Mouse (Mus musculus) cerebellum, adult 2 months (tissue): ENCODE measurements around the gene Tnks1bp1. TPM values are rescaled to one million over a fixed set of nuclear protein-coding genes. Genes with fewer than 3 reads are reported as not detected.

Experiments
- DNase-seq, 2 experiments: peaks; one replicate each; pipeline ENCODE4 v3.0.0; 2021
- H3K27ac ChIP-seq: fragments of 200-500 bp; 2 replicates; pipeline ENCODE4 v1.5.1; 2012; ENCODE audit warnings: low read length, control low read depth, inconsistent platforms; ENCODE audit not compliant: insufficient read depth
- H3K27me3 ChIP-seq: fragments of 200-500 bp; 2 replicates; pipeline ENCODE4 v1.6.1; 2012; ENCODE audit warnings: inconsistent platforms, mild to moderate bottlenecking, low read length, moderate library complexity; ENCODE audit not compliant: control insufficient read depth, insufficient read depth
- H3K4me1 ChIP-seq: fragments of 200-500 bp; 2 replicates; pipeline ENCODE4 v1.6.1; 2011; ENCODE audit warnings: low read length; ENCODE audit not compliant: control insufficient read depth, insufficient read depth
- H3K4me3 ChIP-seq: fragments of 200-500 bp; replicated peaks from 2 replicates; pipeline ENCODE3; 2011; ENCODE audit warnings: mild to moderate bottlenecking, low read depth, low read length, control low read depth; ENCODE audit not compliant: insufficient read depth
- CTCF ChIP-seq: fragments of 200-500 bp; IDR thresholded peaks from 2 replicates; pipeline ENCODE4 v1.5.1; 2011; ENCODE audit warnings: low read depth, mild to moderate bottlenecking, control low read depth, low read length, moderate library complexity, borderline replicate concordance; ENCODE audit not compliant: insufficient read depth
- POLR2A ChIP-seq: fragments of 200-500 bp; IDR thresholded peaks from 2 replicates; pipeline ENCODE4 v1.6.1; 2011; ENCODE audit warnings: low read length, control low read depth, borderline replicate concordance; ENCODE audit not compliant: insufficient read depth
- WGBS: fragments of 180-500 bp; shearing (Covaris S2); methylation state at CpG from one replicate; pipeline ENCODE4 v1.1.7; 2018; 5-methylcytosine and 5-hydroxymethylcytosine counted together
- polyA plus RNA-seq: library from polyadenylated mRNA; depleted of rRNA; stranded (reverse); fragments of >200 nt; gene quantifications from 2 replicates; pipeline ENCODE4 v1.2.3, GENCODE M21; 2012

The Tnks1bp1 gene
- polyA plus RNA-seq, 1 experiment = 39.6 TPM

DNA sequence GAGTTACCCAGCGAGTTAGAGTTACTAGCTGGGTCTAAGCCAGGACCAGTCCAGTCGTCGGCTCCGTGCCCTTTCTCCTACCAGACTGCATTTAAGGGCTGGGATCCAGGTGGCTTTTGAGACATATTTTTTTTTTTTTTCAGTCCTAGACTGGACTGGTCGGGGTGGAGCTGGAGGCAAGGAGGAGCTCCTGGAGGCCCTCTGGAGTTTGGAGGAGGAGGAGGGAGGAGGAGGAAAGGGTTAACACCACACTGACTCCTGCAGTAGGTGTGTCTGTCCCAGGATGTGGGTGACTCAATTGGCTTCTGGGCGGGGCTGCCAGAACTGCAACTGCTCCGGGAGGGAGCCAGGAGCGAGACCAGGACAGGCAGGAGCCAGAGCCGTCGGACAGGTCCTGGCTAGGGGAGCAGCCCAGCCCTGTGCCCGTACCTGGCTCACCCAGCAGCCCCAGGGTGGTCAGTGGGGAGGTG, 12.8 kb downstream of the Tnks1bp1 start:
- 19% methylated on average over 11 of the region's 11 CpGs for WGBS
- Histone ChIP-seq H3K27me3 (no peaks in the 10 kb centered on the region), H3K4me3 (no peak overlapping the region), H3K4me1 (no peaks in the 10 kb centered on the region), H3K27ac (no peak overlapping the region)
- TF ChIP-seq CTCF (no peak), POLR2A (no peak)
- DNase-seq = no peak

DNA sequence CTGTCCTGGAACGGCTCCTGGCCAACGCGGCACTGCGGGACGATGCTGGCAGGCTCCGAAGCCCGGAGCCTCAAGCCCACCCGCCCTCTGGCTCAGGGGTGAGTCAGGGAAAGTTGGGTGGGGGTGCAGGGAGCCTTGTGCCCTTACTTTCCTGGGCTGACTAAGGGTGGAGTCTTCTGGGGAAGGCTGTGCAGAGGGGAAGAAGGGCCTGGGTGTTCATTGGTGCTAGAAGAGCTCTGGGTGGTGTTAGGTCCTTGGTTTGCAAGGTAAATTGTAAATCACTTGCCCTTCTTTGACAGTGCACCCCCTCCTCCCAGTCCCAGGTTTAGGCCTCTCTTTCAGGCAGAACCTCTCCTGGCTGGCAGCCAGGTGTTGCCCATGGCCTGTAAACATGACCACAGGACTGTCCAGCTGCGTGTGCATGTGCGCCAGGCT, 13.3 kb downstream of the Tnks1bp1 start:
- H3K27me3 ChIP-seq = no peaks in the 10 kb centered on the region
- WGBS = 41% methylated on average over 10 of the region's 10 CpGs
- H3K4me1 ChIP-seq = no peaks in the 10 kb centered on the region
- no peak for TF ChIP-seq CTCF
- TF ChIP-seq POLR2A = no peak
- no peak for DNase-seq
- H3K27ac ChIP-seq = no peak overlapping the region
- H3K4me3 ChIP-seq = no peak overlapping the region

GRCm38 (mm10) chr2:85065141-85065875, 17.5 kb downstream of the Tnks1bp1 start:
- no peak for DNase-seq
- Histone ChIP-seq H3K27me3 (no peaks in the 10 kb centered on the region; the same call in 1 of the 2 replicates), H3K4me3 (no peak overlapping the region), H3K27ac (no peak overlapping the region), H3K4me1 (0 out of 2 replicates have a peak, but pooled peaks cover 2% of the 10 kb centered on the region)
- WGBS = 85% methylated on average over 12 of the region's 12 CpGs
- TF ChIP-seq POLR2A (no peak), CTCF (no peak)

DNA sequence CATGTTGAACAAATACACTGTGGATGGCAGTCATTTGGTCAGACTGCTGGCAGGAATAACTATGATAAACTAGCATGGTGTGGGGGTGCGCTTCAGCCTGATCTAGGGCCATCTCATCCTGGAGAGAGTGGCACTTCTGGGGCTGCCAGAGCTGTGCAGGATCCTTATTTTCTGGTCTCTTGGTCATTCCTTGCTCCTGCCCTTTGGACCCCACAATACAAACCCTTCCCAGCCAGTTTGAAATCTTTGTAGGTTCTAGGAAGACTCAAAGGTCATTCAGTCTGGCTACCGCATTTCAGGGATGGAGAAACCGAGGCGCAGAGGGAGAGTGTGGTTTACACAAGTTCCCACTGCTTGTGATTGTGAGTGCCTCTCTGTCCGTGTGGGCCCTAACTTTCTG, 19.1 kb downstream of the Tnks1bp1 start:
- TF ChIP-seq POLR2A = no peak
- no peak for TF ChIP-seq CTCF
- no peak for DNase-seq
- H3K4me3 ChIP-seq = no peak overlapping the region
- 94% methylated on average over 5 of the region's 5 CpGs for WGBS
- no peaks in the 10 kb centered on the region; the same call in 1 of the 2 replicates for H3K27me3 ChIP-seq
- 0 out of 2 replicates have a peak, but pooled peaks cover 2% of the 10 kb centered on the region for H3K4me1 ChIP-seq
- no peak overlapping the region for H3K27ac ChIP-seq

DNA sequence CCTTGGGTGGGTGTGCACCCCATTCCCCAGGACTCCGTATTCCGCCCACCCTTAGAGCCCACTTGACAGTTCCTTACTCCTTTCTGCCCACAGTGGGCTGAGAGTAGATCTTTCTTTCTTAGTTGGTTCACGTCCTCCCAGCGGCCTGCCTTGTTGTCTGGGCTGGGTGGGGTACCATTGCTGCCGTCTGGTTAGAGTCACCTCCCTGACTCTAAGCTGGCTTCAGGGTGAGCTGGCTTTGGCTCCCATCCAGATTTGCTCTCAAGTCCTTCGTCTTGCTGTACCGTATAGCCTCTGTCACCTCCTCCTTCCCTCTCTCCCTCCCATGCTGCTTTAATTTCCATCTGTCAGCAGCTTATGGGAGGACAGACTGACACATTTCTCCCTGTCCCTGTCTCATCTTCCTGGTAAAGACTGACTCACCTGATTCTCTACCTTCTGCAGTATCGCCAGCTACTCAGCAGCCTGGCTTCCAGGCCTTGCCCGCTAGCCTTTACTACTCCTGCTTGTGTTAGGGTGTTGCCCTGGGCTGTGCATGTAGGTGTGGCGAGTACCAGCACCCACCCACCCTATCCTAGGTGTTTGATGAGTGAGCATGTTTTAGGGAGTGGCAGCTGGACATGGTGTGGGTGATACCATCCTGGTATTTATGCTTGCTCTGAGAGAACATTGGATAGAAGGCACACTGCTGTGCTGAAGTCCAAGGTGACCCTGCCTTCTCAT, 20.2 kb downstream of the Tnks1bp1 start:
- Histone ChIP-seq H3K27ac (no peak overlapping the region), H3K4me1 (0 out of 2 replicates have a peak, but pooled peaks cover 2% of the 10 kb centered on the region), H3K4me3 (no peak overlapping the region), H3K27me3 (no peaks in the 10 kb centered on the region; the same call in 1 of the 2 replicates)
- TF ChIP-seq POLR2A = no peak
- TF ChIP-seq CTCF = no peak
- WGBS = 62% methylated on average over 10 of the region's 10 CpGs
- DNase-seq = no peak

DNA sequence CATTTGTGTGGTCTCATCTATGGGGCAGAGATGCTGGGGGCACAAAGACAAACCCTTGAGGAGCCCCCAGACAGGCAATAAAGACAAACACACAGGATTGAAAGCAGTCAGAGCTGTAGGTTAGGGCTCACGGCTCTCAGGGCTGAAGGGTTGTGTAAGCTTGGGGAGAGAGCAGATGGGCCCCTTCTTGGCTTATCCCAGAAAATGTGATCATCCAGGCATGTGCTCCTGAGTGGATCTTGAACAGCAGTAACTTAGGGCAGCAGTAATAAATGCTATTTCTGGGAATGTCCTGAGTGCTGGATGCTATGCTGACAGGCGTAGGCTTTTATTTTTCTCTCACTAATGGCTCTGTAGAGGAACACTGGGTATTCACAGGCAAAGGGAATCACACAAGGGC, 20.8 kb downstream of the Tnks1bp1 start:
- TF ChIP-seq CTCF = no peak
- TF ChIP-seq POLR2A = no peak
- WGBS = 61% methylated on average over 2 of the region's 2 CpGs
- H3K27ac ChIP-seq = no peak overlapping the region
- no peaks in the 10 kb centered on the region; the same call in 1 of the 2 replicates for H3K27me3 ChIP-seq
- 0 out of 2 replicates have a peak, but pooled peaks cover 2% of the 10 kb centered on the region for H3K4me1 ChIP-seq
- no peak overlapping the region for H3K4me3 ChIP-seq
- DNase-seq = no peak

DNA sequence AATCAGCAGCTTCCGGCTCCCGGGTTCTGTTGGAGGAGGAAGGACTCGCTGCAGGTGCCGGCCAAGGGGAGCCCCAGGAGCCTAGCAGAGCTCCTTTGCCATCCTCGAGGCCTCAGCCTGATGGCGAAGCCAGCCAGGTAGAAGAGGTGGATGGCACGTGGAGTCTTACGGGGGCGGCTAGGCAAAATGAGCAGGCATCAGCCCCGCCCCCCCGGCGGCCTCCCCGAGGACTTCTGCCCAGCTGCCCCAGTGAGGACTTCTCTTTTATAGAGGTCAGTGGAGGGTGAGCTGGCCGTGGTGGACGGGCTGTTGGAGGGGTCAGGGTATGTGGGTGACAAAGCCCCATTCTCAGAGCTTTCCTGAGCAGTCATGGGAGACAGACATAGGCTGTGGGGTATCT, 22.3 kb downstream of the Tnks1bp1 start:
- no peak for DNase-seq
- Histone ChIP-seq H3K27me3 (no peaks in the 10 kb centered on the region; the same call in 1 of the 2 replicates), H3K27ac (no peak overlapping the region), H3K4me3 (no peak overlapping the region), H3K4me1 (0 out of 2 replicates have a peak, but pooled peaks cover 2% of the 10 kb centered on the region)
- TF ChIP-seq POLR2A (no peak), CTCF (no peak)
- 75% methylated on average over 15 of the region's 15 CpGs for WGBS
